Mouse (Mus musculus) liver, embryonic 12.5 days (tissue): Measurements from ENCODE around the gene Glrx. TPM values are rescaled to one million over a fixed set of nuclear protein-coding genes. Genes with fewer than 3 reads are reported as not detected.

ENCODE experiments used
- polyA plus RNA-seq: library from polyadenylated mRNA; unstranded; fragments of >200 nt; fragmentation: Nextera tagmentation; extraction: Ambion mirVana; gene quantifications from 2 replicates; pipeline ENCODE4 v1.2.1, GENCODE M21; 2016

Gene Glrx
- polyA plus RNA-seq, 1 experiment from 2014 or later: 23.0 TPM

Other genes starting within 250 kb of the Glrx start
- 59.6 and 66.2 TPM in 2 replicates for gene Ell2, start 133.1 kb upstream of the Glrx start, polyA plus RNA-seq
- 9.7 and 9.8 TPM in 2 replicates for gene Rhobtb3, start 104.1 kb downstream of the Glrx start, polyA plus RNA-seq
- 0.77 and 1.3 TPM in 2 replicates for gene Spata9, start 127.3 kb downstream of the Glrx start, polyA plus RNA-seq
- gene Rfesd, start 178.9 kb downstream of the Glrx start, polyA plus RNA-seq: 230 and 231 TPM in 2 replicates
- gene Gpr150, start 217.1 kb downstream of the Glrx start, polyA plus RNA-seq: 5.9 and 6.2 TPM in 2 replicates